Mouse (Mus musculus): ENCODE measurements around the gene Pim3. TPM values are rescaled to one million over a fixed set of nuclear protein-coding genes. Genes with fewer than 3 reads are reported as not detected.
A peak's percentile ranks its signal among the peaks of the same experiment; 100 is the strongest.

Gene Pim3
- polyA plus RNA-seq, 1 experiment, result 68.3 TPM

GRCm38 (mm10) chr15:88831482-88831881 lies 30.5 kb upstream of the Pim3 start:
- H3ac ChIP-seq (ENCODE audit: control insufficient read depth, insufficient read length, low read depth), result no peak overlapping the region
- peaks cover 1% of the 10 kb centered on the region for H3K36me3 ChIP-seq (ENCODE audit: control insufficient read depth, insufficient read depth)
- H3K79me3 ChIP-seq (ENCODE audit: low read depth), result no peaks in the 10 kb centered on the region
- H3K79me2 ChIP-seq (ENCODE audit: control insufficient read depth, insufficient read depth), result no peaks in the 10 kb centered on the region
- H3K27me3 ChIP-seq (ENCODE audit: control insufficient read depth, insufficient read depth, insufficient read length), result no peaks in the 10 kb centered on the region
- no peak for TF ChIP-seq FOSL1 (IDR thresholded peaks at IDR 0.05; ENCODE audit: insufficient read depth, low read length, poor library complexity, severe bottlenecking)
- TF ChIP-seq MYOD1 (IDR thresholded peaks at IDR 0.05; ENCODE audit: control insufficient read depth, insufficient read length, low read depth), result no peak
- no peak for TF ChIP-seq CTCF (IDR thresholded peaks at IDR 0.05; ENCODE audit: control insufficient read depth, insufficient read depth, insufficient read length)
- no peak for TF ChIP-seq CEBPB (IDR thresholded peaks at IDR 0.05; ENCODE audit: low read depth)
- no peak for TF ChIP-seq MYOG (IDR thresholded peaks at IDR 0.05; ENCODE audit: control insufficient read depth, extremely low read depth, insufficient read length)
- TF ChIP-seq USF1 (IDR thresholded peaks at IDR 0.05; ENCODE audit: low read depth), result no peak
- TF ChIP-seq MAX (IDR thresholded peaks at IDR 0.05), result no peak
- no peak overlapping the region for H3K4me3 ChIP-seq (ENCODE audit: insufficient read depth, poor library complexity, severe bottlenecking)

- no peak for TF ChIP-seq CTCF (IDR thresholded peaks at IDR 0.05; ENCODE audit: control insufficient read depth, insufficient read depth, insufficient read length)
- no peak for TF ChIP-seq USF1 (IDR thresholded peaks at IDR 0.05; ENCODE audit: low read depth)
- TF ChIP-seq CEBPB (IDR thresholded peaks at IDR 0.05; ENCODE audit: low read depth), result no peak
- TF ChIP-seq MYOD1 (IDR thresholded peaks at IDR 0.05; ENCODE audit: control insufficient read depth, insufficient read length, low read depth), result no peak
- no peak for TF ChIP-seq FOSL1 (IDR thresholded peaks at IDR 0.05; ENCODE audit: insufficient read depth, low read length, poor library complexity, severe bottlenecking)
- TF ChIP-seq MYOG (IDR thresholded peaks at IDR 0.05; ENCODE audit: control insufficient read depth, extremely low read depth, insufficient read length), result no peak
- no peak for TF ChIP-seq MAX (IDR thresholded peaks at IDR 0.05)
- Histone ChIP-seq H3K79me3 (ENCODE audit: low read depth) (no peaks in the 10 kb centered on the region), H3K27me3 (ENCODE audit: control insufficient read depth, insufficient read depth, insufficient read length) (no peaks in the 10 kb centered on the region), H3K36me3 (ENCODE audit: control insufficient read depth, insufficient read depth) (no peaks in the 10 kb centered on the region), H3ac (ENCODE audit: control insufficient read depth, insufficient read length, low read depth) (no peak overlapping the region), H3K4me3 (ENCODE audit: insufficient read depth, poor library complexity, severe bottlenecking) (no peak overlapping the region), H3K79me2 (ENCODE audit: control insufficient read depth, insufficient read depth) (no peaks in the 10 kb centered on the region)
These were observed 29.4 kb upstream of the Pim3 start for GRCm38 (mm10) chr15:88832536-88832935.

GRCm38 (mm10) chr15:88836031-88836430 lies 26.0 kb upstream of the Pim3 start:
- TF ChIP-seq CEBPB (IDR thresholded peaks at IDR 0.05; ENCODE audit: low read depth), result no peak
- no peak for TF ChIP-seq CTCF (IDR thresholded peaks at IDR 0.05; ENCODE audit: control insufficient read depth, insufficient read depth, insufficient read length)
- no peak for TF ChIP-seq FOSL1 (IDR thresholded peaks at IDR 0.05; ENCODE audit: insufficient read depth, low read length, poor library complexity, severe bottlenecking)
- TF ChIP-seq MYOD1 (IDR thresholded peaks at IDR 0.05; ENCODE audit: control insufficient read depth, insufficient read length, low read depth), result no peak
- TF ChIP-seq MYOG (IDR thresholded peaks at IDR 0.05; ENCODE audit: control insufficient read depth, extremely low read depth, insufficient read length), result no peak
- no peak for TF ChIP-seq MAX (IDR thresholded peaks at IDR 0.05)
- no peak for TF ChIP-seq USF1 (IDR thresholded peaks at IDR 0.05; ENCODE audit: low read depth)
- H3K79me3 ChIP-seq (ENCODE audit: low read depth), result no peaks in the 10 kb centered on the region
- H3K79me2 ChIP-seq (ENCODE audit: control insufficient read depth, insufficient read depth), result no peaks in the 10 kb centered on the region
- no peaks in the 10 kb centered on the region for H3K27me3 ChIP-seq (ENCODE audit: control insufficient read depth, insufficient read depth, insufficient read length)
- H3K36me3 ChIP-seq (ENCODE audit: control insufficient read depth, insufficient read depth), result no peaks in the 10 kb centered on the region
- no peak overlapping the region for H3K4me3 ChIP-seq (ENCODE audit: insufficient read depth, poor library complexity, severe bottlenecking)
- H3ac ChIP-seq (ENCODE audit: control insufficient read depth, insufficient read length, low read depth), result no peak overlapping the region

GRCm38 (mm10) chr15:88836571-88836970 lies 25.4 kb upstream of the Pim3 start:
- Histone ChIP-seq H3K27me3 (ENCODE audit: control insufficient read depth, insufficient read depth, insufficient read length) (no peaks in the 10 kb centered on the region), H3ac (ENCODE audit: control insufficient read depth, insufficient read length, low read depth) (no peak overlapping the region), H3K4me3 (ENCODE audit: insufficient read depth, poor library complexity, severe bottlenecking) (no peak overlapping the region), H3K79me3 (ENCODE audit: low read depth) (no peaks in the 10 kb centered on the region), H3K79me2 (ENCODE audit: control insufficient read depth, insufficient read depth) (no peaks in the 10 kb centered on the region), H3K36me3 (ENCODE audit: control insufficient read depth, insufficient read depth) (no peaks in the 10 kb centered on the region)
- TF ChIP-seq MYOD1 (IDR thresholded peaks at IDR 0.05; ENCODE audit: control insufficient read depth, insufficient read length, low read depth), result no peak
- no peak for TF ChIP-seq USF1 (IDR thresholded peaks at IDR 0.05; ENCODE audit: low read depth)
- no peak for TF ChIP-seq CEBPB (IDR thresholded peaks at IDR 0.05; ENCODE audit: low read depth)
- no peak for TF ChIP-seq FOSL1 (IDR thresholded peaks at IDR 0.05; ENCODE audit: insufficient read depth, low read length, poor library complexity, severe bottlenecking)
- TF ChIP-seq CTCF (IDR thresholded peaks at IDR 0.05; ENCODE audit: control insufficient read depth, insufficient read depth, insufficient read length), result no peak
- TF ChIP-seq MAX (IDR thresholded peaks at IDR 0.05), result no peak
- no peak for TF ChIP-seq MYOG (IDR thresholded peaks at IDR 0.05; ENCODE audit: control insufficient read depth, extremely low read depth, insufficient read length)

- H3ac ChIP-seq (ENCODE audit: control insufficient read depth, insufficient read length, low read depth), result peak overlapping the region; percentile 65
- no peaks in the 10 kb centered on the region for H3K36me3 ChIP-seq (ENCODE audit: control insufficient read depth, insufficient read depth)
- peak overlapping the region; percentile 37 for H3K4me3 ChIP-seq (ENCODE audit: insufficient read depth, poor library complexity, severe bottlenecking)
- no peaks in the 10 kb centered on the region for H3K79me3 ChIP-seq (ENCODE audit: low read depth)
- TF ChIP-seq MYOG (IDR thresholded peaks at IDR 0.05; ENCODE audit: control insufficient read depth, extremely low read depth, insufficient read length) (no peak), MYOD1 (IDR thresholded peaks at IDR 0.05; ENCODE audit: control insufficient read depth, insufficient read length, low read depth) (no peak), USF1 (IDR thresholded peaks at IDR 0.05; ENCODE audit: low read depth) (no peak), CTCF (IDR thresholded peaks at IDR 0.05; ENCODE audit: control insufficient read depth, insufficient read depth, insufficient read length) (no peak), FOSL1 (IDR thresholded peaks at IDR 0.05; ENCODE audit: insufficient read depth, low read length, poor library complexity, severe bottlenecking) (no peak), CEBPB (IDR thresholded peaks at IDR 0.05; ENCODE audit: low read depth) (no peak), MAX (IDR thresholded peaks at IDR 0.05) (no peak)
- H3K27me3 ChIP-seq (ENCODE audit: control insufficient read depth, insufficient read depth, insufficient read length), result no peaks in the 10 kb centered on the region
- H3K79me2 ChIP-seq (ENCODE audit: control insufficient read depth, insufficient read depth), result no peaks in the 10 kb centered on the region
These were observed 24.6 kb upstream of the Pim3 start for GRCm38 (mm10) chr15:88837199-88837932.

All from C2C12 (cell line).